Mouse (Mus musculus): Measurements from ENCODE around the gene AC170998.1. TPM values are rescaled to one million over a fixed set of nuclear protein-coding genes. Genes with fewer than 3 reads are reported as not detected.
A peak's percentile ranks its signal among the peaks of the same experiment; 100 is the strongest.

Gene AC170998.1
- polyA plus RNA-seq, 1 experiment from 2014 or later = 3.2 TPM

GRCm38 (mm10) chr17:28745773-28746172 is 19.9 kb downstream of the AC170998.1 start:
- DNase-seq (ENCODE audit: low spot score) = no peak
- WGBS = 82% methylated on average over 6 of the region's 6 CpGs
- Histone ChIP-seq H3K27ac (no peak overlapping the region), H3K36me3 (peaks cover 83% of the 10 kb centered on the region), H3K4me1 (no peaks in the 10 kb centered on the region), H3K27me3 (ENCODE audit: insufficient read depth, poor library complexity, severe bottlenecking) (no peaks in the 10 kb centered on the region), H3K4me3 (no peak overlapping the region), H3K9me3 (no peaks in the 10 kb centered on the region)

- Histone ChIP-seq H3K27ac (no peak overlapping the region), H3K36me3 (peaks cover 60% of the 10 kb centered on the region), H3K4me3 (no peak overlapping the region), H3K4me1 (no peaks in the 10 kb centered on the region), H3K9me3 (no peaks in the 10 kb centered on the region), H3K27me3 (ENCODE audit: insufficient read depth, poor library complexity, severe bottlenecking) (no peaks in the 10 kb centered on the region)
- DNase-seq (ENCODE audit: low spot score) = no peak
- WGBS = 88% methylated on average over 4 of the region's 4 CpGs
Observed at GRCm38 (mm10) chr17:28748001-28748400, 22.1 kb downstream of the AC170998.1 start.

- no peaks in the 10 kb centered on the region for H3K4me1 ChIP-seq
- WGBS = 68% methylated on average over 6 of the region's 6 CpGs
- DNase-seq (ENCODE audit: low spot score) = no peak
- H3K27ac ChIP-seq = no peak overlapping the region
- no peaks in the 10 kb centered on the region for H3K27me3 ChIP-seq (ENCODE audit: insufficient read depth, poor library complexity, severe bottlenecking)
- no peaks in the 10 kb centered on the region for H3K9me3 ChIP-seq
- H3K4me3 ChIP-seq = no peak overlapping the region
- peaks cover 35% of the 10 kb centered on the region for H3K36me3 ChIP-seq
Observed at GRCm38 (mm10) chr17:28750580-28750979, 24.7 kb downstream of the AC170998.1 start.

- Histone ChIP-seq H3K4me1 (peaks cover 7% of the 10 kb centered on the region; the same call in 1 of the 2 replicates), H3K27me3 (ENCODE audit: insufficient read depth, poor library complexity, severe bottlenecking) (no peaks in the 10 kb centered on the region)
- WGBS = 72% methylated on average over 5 of the region's 5 CpGs
Observed at GRCm38 (mm10) chr17:28756447-28756846, 30.6 kb downstream of the AC170998.1 start.

GRCm38 (mm10) chr17:28757470-28757869 is 31.6 kb downstream of the AC170998.1 start:
- H3K27ac ChIP-seq = no peak overlapping the region
- H3K4me3 ChIP-seq = no peak overlapping the region
- no peaks in the 10 kb centered on the region for H3K27me3 ChIP-seq (ENCODE audit: insufficient read depth, poor library complexity, severe bottlenecking)
- no peak for DNase-seq (ENCODE audit: low spot score)
- WGBS = 75% methylated on average over 2 of the region's 2 CpGs
- no peaks in the 10 kb centered on the region for H3K9me3 ChIP-seq
- peaks cover 7% of the 10 kb centered on the region; the same call in 1 of the 2 replicates for H3K4me1 ChIP-seq
- no peaks in the 10 kb centered on the region for H3K36me3 ChIP-seq

More at GRCm38 (mm10) chr17:28756447-28756846, 30.6 kb downstream of the AC170998.1 start:
- Histone ChIP-seq H3K4me3 (no peak overlapping the region), H3K27ac (no peak overlapping the region), H3K9me3 (no peaks in the 10 kb centered on the region), H3K36me3 (no peaks in the 10 kb centered on the region)
- no peak for DNase-seq (ENCODE audit: low spot score)

GRCm38 (mm10) chr17:28760736-28761312 is 34.9 kb downstream of the AC170998.1 start:
- no peaks in the 10 kb centered on the region for H3K9me3 ChIP-seq
- no peak overlapping the region for H3K4me3 ChIP-seq
- WGBS = 58% methylated on average over 8 of the region's 8 CpGs

GRCm38 (mm10) chr17:28761871-28762270 is 36.0 kb downstream of the AC170998.1 start:
- peaks cover 12% of the 10 kb centered on the region; the same call in 1 of the 2 replicates for H3K27me3 ChIP-seq (ENCODE audit: insufficient read depth, poor library complexity, severe bottlenecking)
- H3K36me3 ChIP-seq = no peaks in the 10 kb centered on the region
- H3K4me3 ChIP-seq = no peak overlapping the region
- H3K4me1 ChIP-seq = peaks cover 10% of the 10 kb centered on the region; the same call in 1 of the 2 replicates
- DNase-seq (ENCODE audit: low spot score) = peak; percentile 88
- WGBS = 15% methylated on average over 3 of the region's 3 CpGs
- no peak overlapping the region for H3K27ac ChIP-seq
- no peaks in the 10 kb centered on the region for H3K9me3 ChIP-seq

More at GRCm38 (mm10) chr17:28760736-28761312, 34.9 kb downstream of the AC170998.1 start:
- Histone ChIP-seq H3K4me1 (peaks cover 10% of the 10 kb centered on the region; the same call in 1 of the 2 replicates), H3K27me3 (ENCODE audit: insufficient read depth, poor library complexity, severe bottlenecking) (0 out of 2 replicates have a peak, but pooled peaks cover 4% of the 10 kb centered on the region), H3K27ac (no peak overlapping the region), H3K36me3 (no peaks in the 10 kb centered on the region)
- no peak for DNase-seq (ENCODE audit: low spot score)

- DNase-seq (ENCODE audit: low spot score) = peak; percentile 65
- no peak overlapping the region for H3K27ac ChIP-seq
- H3K27me3 ChIP-seq (ENCODE audit: insufficient read depth, poor library complexity, severe bottlenecking) = peaks cover 48% of the 10 kb centered on the region
- peaks cover 23% of the 10 kb centered on the region for H3K4me1 ChIP-seq
- WGBS = 52% methylated on average over 3 of the region's 3 CpGs
- no peak overlapping the region for H3K4me3 ChIP-seq
- no peaks in the 10 kb centered on the region for H3K36me3 ChIP-seq
- no peaks in the 10 kb centered on the region for H3K9me3 ChIP-seq
Observed at GRCm38 (mm10) chr17:28766203-28766602, 40.3 kb downstream of the AC170998.1 start.

GRCm38 (mm10) chr17:28766781-28767515 is 41.1 kb downstream of the AC170998.1 start:
- Histone ChIP-seq H3K4me1 (peaks cover 21% of the 10 kb centered on the region), H3K36me3 (no peaks in the 10 kb centered on the region), H3K27me3 (ENCODE audit: insufficient read depth, poor library complexity, severe bottlenecking) (peaks cover 56% of the 10 kb centered on the region), H3K9me3 (no peaks in the 10 kb centered on the region), H3K4me3 (no peak overlapping the region), H3K27ac (no peak overlapping the region)
- 76% methylated on average over 11 of the region's 11 CpGs for WGBS
- DNase-seq (ENCODE audit: low spot score) = no peak

GRCm38 (mm10) chr17:28769121-28769874 is 43.4 kb downstream of the AC170998.1 start, which contains the start of gene Mapk13:
Gene Mapk13 (plus strand): TSS chr17:28769297.
- Histone ChIP-seq H3K36me3 (no peaks in the 10 kb centered on the region), H3K27me3 (ENCODE audit: insufficient read depth, poor library complexity, severe bottlenecking) (peaks cover 52% of the 10 kb centered on the region), H3K4me1 (peaks cover 21% of the 10 kb centered on the region), H3K4me3 (peak within 1 kb of the TSS; percentile 64), H3K9me3 (peaks cover 2% of the 10 kb centered on the region), H3K27ac (peak within 1 kb of the TSS; percentile 69)
- WGBS = 1% methylated on average over 49 of the region's 58 CpGs
- DNase-seq (ENCODE audit: low spot score) = no peak

GRCm38 (mm10) chr17:28769875-28770421 is 44.1 kb downstream of the AC170998.1 start:
- Histone ChIP-seq H3K4me3 (peak overlapping the region; percentile 64), H3K4me1 (peaks cover 21% of the 10 kb centered on the region), H3K27me3 (ENCODE audit: insufficient read depth, poor library complexity, severe bottlenecking) (peaks cover 52% of the 10 kb centered on the region), H3K9me3 (peaks cover 3% of the 10 kb centered on the region), H3K36me3 (no peaks in the 10 kb centered on the region), H3K27ac (peak overlapping the region; percentile 69)
- no peak for DNase-seq (ENCODE audit: low spot score)
- 3% methylated on average over 24 of the region's 24 CpGs for WGBS

GRCm38 (mm10) chr17:28771289-28771688 is 45.4 kb downstream of the AC170998.1 start:
- 86% methylated on average over 5 of the region's 5 CpGs for WGBS
- H3K36me3 ChIP-seq = no peaks in the 10 kb centered on the region
- no peak for DNase-seq (ENCODE audit: low spot score)

More at GRCm38 (mm10) chr17:28771289-28771688, 45.4 kb downstream of the AC170998.1 start:
- H3K27ac ChIP-seq = no peak overlapping the region
- peaks cover 48% of the 10 kb centered on the region for H3K27me3 ChIP-seq (ENCODE audit: insufficient read depth, poor library complexity, severe bottlenecking)
- peaks cover 3% of the 10 kb centered on the region for H3K9me3 ChIP-seq
- H3K4me3 ChIP-seq = no peak overlapping the region
- peaks cover 19% of the 10 kb centered on the region for H3K4me1 ChIP-seq

Data from heart, embryonic 10.5 days (tissue).